Comparison of ENCODE assay signal across 8 mouse cellular contexts in genomic region chr12:69197378-69198163, GRCm38 (mm10). TPM values are rescaled to one million over a fixed set of nuclear protein-coding genes. Genes with fewer than 3 reads are reported as not detected.
DNase-seq lines count a peak whose midpoint lies in the region; ATAC-seq and TF ChIP-seq lines count a peak whose summit lies in the region.

No protein-coding gene starts in this region.

- peaks cover 2 to 18% of the 10 kb centered on the region in 2 experiments for H3K4me1 ChIP-seq in MEL (ENCODE audit: control insufficient read depth in 1 of 2, insufficient read depth in 2 of 2, low read length in 2 of 2)
- H3K4me1 ChIP-seq in forebrain, embryonic 13.5 days: peaks cover 29% of the 10 kb centered on the region

- H3K9ac ChIP-seq in MEL (ENCODE audit: control insufficient read depth, low read depth, low read length, poor library complexity, severe bottlenecking): peak overlapping the region; percentile 72
- H3K9ac ChIP-seq in forebrain, embryonic 13.5 days: peak overlapping the region; percentile 90

- H3K4me2 ChIP-seq in forebrain, embryonic 13.5 days: peak overlapping the region; percentile 91

- no peak for TF ChIP-seq POLR2A in MEL (IDR thresholded peaks at IDR 0.05; ENCODE audit: control insufficient read depth in 1 of 2, insufficient read depth in 1 of 2, low read depth in 1 of 2, low read length in 2 of 2, poor library complexity in 1 of 2)

- peak; percentile 75 for ATAC-seq in forebrain, embryonic 13.5 days

- no peak for TF ChIP-seq RAD21 in MEL (IDR thresholded peaks at IDR 0.05; ENCODE audit: low read depth, low read length)

- no peak for TF ChIP-seq EP300 in MEL (IDR thresholded peaks at IDR 0.05; ENCODE audit: low read depth in 1 of 2, low read length in 2 of 2)

- peaks cover 45% of the 10 kb centered on the region for H3K79me2 ChIP-seq in MEL (ENCODE audit: control insufficient read depth, insufficient read depth, low read length, poor library complexity)

- peak overlapping the region; percentile 68 to 89 for H3K4me3 ChIP-seq in MEL (ENCODE audit: control insufficient read depth in 1 of 2, insufficient read depth in 1 of 2, low read depth in 2 of 2, low read length in 2 of 2)
- H3K4me3 ChIP-seq in forebrain, embryonic 13.5 days: peak overlapping the region; percentile 93

- under 1% methylated on average over 84 of the region's 94 CpGs for WGBS in forebrain, embryonic 13.5 days

- peak overlapping the region; percentile 57 for H3K27ac ChIP-seq in MEL (ENCODE audit: control insufficient read depth, low read depth, low read length)
- peak overlapping the region; percentile 91 for H3K27ac ChIP-seq in forebrain, embryonic 13.5 days

- TF ChIP-seq CTCF in MEL (IDR thresholded peaks at IDR 0.05 in 2 of 3, conservative IDR thresholded peaks at IDR 0.05 in 1 of 3; ENCODE audit: control insufficient read depth in 1 of 3, insufficient read depth in 1 of 3, low read depth in 2 of 3, low read length in 3 of 3, poor library complexity in 1 of 3, severe bottlenecking in 1 of 3): no peak

- no peaks in the 10 kb centered on the region for H3K9me3 ChIP-seq in MEL (replicated peaks; ENCODE audit: insufficient read depth, low read length)
- H3K9me3 ChIP-seq in forebrain, embryonic 13.5 days (replicated peaks): no peaks in the 10 kb centered on the region

- peak; percentile 74 for DNase-seq in MEL (ENCODE audit: low read depth, low spot score)
- DNase-seq in c-Kit-positive CD71-positive TER-119-negative erythroid progenitor cells, embryonic 14.5 days (ENCODE audit: low read depth): peak; percentile 55
- DNase-seq in heart, postnatal 14 days: peak; percentile 71 to 75
- DNase-seq in layer of hippocampus, postnatal 14 days (ENCODE audit: low spot score in 2 of 2): peak; percentile 40 to 43
- peak; percentile 71 for DNase-seq in lung, postnatal 10 days
- DNase-seq in ovary, postnatal 10 days (ENCODE audit: low spot score): peak; percentile 34
- DNase-seq in thymus, postnatal 0 days (ENCODE audit: low spot score): peak; percentile 59

- no peaks in the 10 kb centered on the region for H3K27me3 ChIP-seq in MEL (ENCODE audit: control insufficient read depth in 1 of 2, insufficient read depth in 2 of 2, low read length in 2 of 2)
- no peaks in the 10 kb centered on the region for H3K27me3 ChIP-seq in forebrain, embryonic 13.5 days

- intact Hi-C loops in heart, postnatal 14 days (cut with DNase I): loop anchor here (5.0 kb wide), 1 partner anchor 45 kb away; the partner anchor contains the start of gene Klhdc1

- H3K36me3 ChIP-seq in MEL (ENCODE audit: control insufficient read depth in 1 of 2, insufficient read depth in 2 of 2, low read length in 2 of 2): peaks cover 12 to 28% of the 10 kb centered on the region in 2 experiments
- peaks cover 27% of the 10 kb centered on the region for H3K36me3 ChIP-seq in forebrain, embryonic 13.5 days (ENCODE audit: poor library complexity, severe bottlenecking)

TF ChIP-seq in MEL, 35 proteins besides CTCF, POLR2A, EP300 and RAD21:
- no peak for TF ChIP-seq ZC3H11A (IDR thresholded peaks at IDR 0.05; ENCODE audit: low read depth, low read length)
- no peak for TF ChIP-seq HCFC1 (IDR thresholded peaks at IDR 0.05; ENCODE audit: low read depth, low read length)
- no peak for TF ChIP-seq ZNF384 (IDR thresholded peaks at IDR 0.05; ENCODE audit: low read depth, low read length)
- TF ChIP-seq UBTF (IDR thresholded peaks at IDR 0.05; ENCODE audit: borderline replicate concordance, insufficient read depth, low read depth, low read length): 0 out of 2 replicates have a peak, but pooled peaks have one; percentile 54
- TF ChIP-seq MXI1 (IDR thresholded peaks at IDR 0.05; ENCODE audit: low read depth, low read length): peak; percentile 92
- 0 out of 2 replicates have a peak, but pooled peaks have one; percentile 48 for TF ChIP-seq POLR2AphosphoS2 (IDR thresholded peaks at IDR 0.05; ENCODE audit: low read length)
- no peak for TF ChIP-seq E2F4 (IDR thresholded peaks at IDR 0.05; ENCODE audit: borderline replicate concordance, low read depth, low read length)
- peak; percentile 53 for TF ChIP-seq MAX (IDR thresholded peaks at IDR 0.05; ENCODE audit: low read length)

RNA-seq across cellular contexts. Expression of gene Dnaaf2, which starts 0.7 kb away (rescaled TPM):
- total RNA-seq in MEL (2012; rRNA removed): 7.6 and 10.1 TPM in 2 replicates
- 1 to 10 TPM in 1 of 2 experiments, not detected in 1; 5.5 TPM for polyA plus RNA-seq in MEL (2012; ENCODE audit: insufficient read depth in 1 of 2, insufficient read length in 2 of 2, low read depth in 1 of 2, low replicate concordance in 2 of 2, missing spikeins in 1 of 2)
- 11.1 and 13.5 TPM in 2 replicates for polyA plus RNA-seq in forebrain, embryonic 13.5 days (2015; fragmentation: Nextera tagmentation; extraction: Ambion mirVana)
- under 1 TPM; 0.76 TPM for total RNA-seq in heart, postnatal 14 days (2021)
- total RNA-seq in layer of hippocampus, postnatal 14 days (2021): 1 to 10 TPM; 2.2 TPM
- 11.0 and 11.2 TPM in 2 replicates for polyA plus RNA-seq in thymus, postnatal 0 days (2015; fragmentation: Nextera tagmentation; extraction: Ambion mirVana)

RNA-seq across cellular contexts. Expression of gene Gm49383, which starts 0.7 kb away (rescaled TPM):
- total RNA-seq in MEL (2012; rRNA removed): 25.2 and 27.5 TPM in 2 replicates
- 10 to 100 TPM in 1 of 2 experiments, not detected in 1; 28.8 TPM for polyA plus RNA-seq in MEL (2012; ENCODE audit: insufficient read depth in 1 of 2, insufficient read length in 2 of 2, low read depth in 1 of 2, low replicate concordance in 2 of 2, missing spikeins in 1 of 2)
- polyA plus RNA-seq in forebrain, embryonic 13.5 days (2015; fragmentation: Nextera tagmentation; extraction: Ambion mirVana): 37.0 TPM in 2 replicates
- 1 to 10 TPM; 2.9 to 4.1 TPM for total RNA-seq in heart, postnatal 14 days (2021)
- 1 to 10 TPM; 4.0 to 7.1 TPM for total RNA-seq in layer of hippocampus, postnatal 14 days (2021)
- polyA plus RNA-seq in thymus, postnatal 0 days (2015; fragmentation: Nextera tagmentation; extraction: Ambion mirVana): 35.7 and 37.1 TPM in 2 replicates

RNA-seq across cellular contexts. Expression of gene Gm49384, which starts 6.5 kb away (rescaled TPM):
- 24.1 and 26.2 TPM in 2 replicates for total RNA-seq in MEL (2012; rRNA removed)
- polyA plus RNA-seq in MEL (2012; ENCODE audit: insufficient read depth in 1 of 2, insufficient read length in 2 of 2, low read depth in 1 of 2, low replicate concordance in 2 of 2, missing spikeins in 1 of 2): 10 to 100 TPM in 1 of 2 experiments, not detected in 1; 28.5 TPM
- polyA plus RNA-seq in forebrain, embryonic 13.5 days (2015; fragmentation: Nextera tagmentation; extraction: Ambion mirVana): 32.5 and 32.9 TPM in 2 replicates
- total RNA-seq in heart, postnatal 14 days (2021): 1 to 10 TPM; 2.4 to 3.1 TPM
- total RNA-seq in layer of hippocampus, postnatal 14 days (2021): 1 to 10 TPM; 3.8 to 4.0 TPM
- polyA plus RNA-seq in thymus, postnatal 0 days (2015; fragmentation: Nextera tagmentation; extraction: Ambion mirVana): 29.5 and 31.1 TPM in 2 replicates

RNA-seq across cellular contexts. Expression of gene Mgat2, which starts 13.6 kb away (rescaled TPM):
- 43.3 and 65.3 TPM in 2 replicates for total RNA-seq in MEL (2012; rRNA removed)
- 10 to 100 TPM in 1 of 2 experiments, not detected in 1; 40.9 TPM for polyA plus RNA-seq in MEL (2012; ENCODE audit: insufficient read depth in 1 of 2, insufficient read length in 2 of 2, low read depth in 1 of 2, low replicate concordance in 2 of 2, missing spikeins in 1 of 2)
- polyA plus RNA-seq in forebrain, embryonic 13.5 days (2015; fragmentation: Nextera tagmentation; extraction: Ambion mirVana): 28.6 and 29.3 TPM in 2 replicates
- 10 to 100 TPM; 22.6 to 25.3 TPM for total RNA-seq in heart, postnatal 14 days (2021)
- 10 to 100 TPM; 30.1 to 31.6 TPM for total RNA-seq in layer of hippocampus, postnatal 14 days (2021)
- 54.3 and 63.3 TPM in 2 replicates for polyA plus RNA-seq in thymus, postnatal 0 days (2015; fragmentation: Nextera tagmentation; extraction: Ambion mirVana)

RNA-seq across cellular contexts. Expression of gene Rpl36al, which starts 13.7 kb away (rescaled TPM):
- 1,318 and 1,322 TPM in 2 replicates for total RNA-seq in MEL (2012; rRNA removed)
- 100 to 1,000 TPM in 1 of 2 experiments, not detected in 1; 696 TPM for polyA plus RNA-seq in MEL (2012; ENCODE audit: insufficient read depth in 1 of 2, insufficient read length in 2 of 2, low read depth in 1 of 2, low replicate concordance in 2 of 2, missing spikeins in 1 of 2)
- polyA plus RNA-seq in forebrain, embryonic 13.5 days (2015; fragmentation: Nextera tagmentation; extraction: Ambion mirVana): 402 and 469 TPM in 2 replicates
- total RNA-seq in heart, postnatal 14 days (2021): 100 to 1,000 TPM; 211 to 226 TPM
- 100 to 1,000 TPM; 182 to 204 TPM for total RNA-seq in layer of hippocampus, postnatal 14 days (2021)
- 931 and 1,018 TPM in 2 replicates for polyA plus RNA-seq in thymus, postnatal 0 days (2015; fragmentation: Nextera tagmentation; extraction: Ambion mirVana)

Comparison
In these comparisons a context has a peak if more than half of its experiments do, and no peak if none do; other contexts are left out.
1. Peak in every context shown above with its lines: DNase-seq, ATAC-seq, H3K4me3 ChIP-seq and H3K27ac ChIP-seq.